Mouse (Mus musculus) intestine, embryonic 14.5 days (tissue): ENCODE results near the gene Usp48. TPM values are rescaled to one million over a fixed set of nuclear protein-coding genes. Genes with fewer than 3 reads are reported as not detected.
"Not testable (repeated sequence)": the region's sequence is repeated elsewhere in the genome, so short reads cannot be mapped to it uniquely, and the experiment has no call there.

Experiments
- ATAC-seq: fragments of 200-750 bp; cut with Nextera tagmentation; replicated peaks from 2 replicates; pipeline ENCODE4 v1.8.0; 2017; ENCODE audit warnings: low read depth, moderate number of reproducible peaks, moderate TSS enrichment, moderate library complexity; ENCODE audit not compliant: low FRiP score, low TSS enrichment
- DNase-seq: peaks from one replicate; pipeline ENCODE4 v3.0.0-alpha.2; 2018; ENCODE audit warnings: low spot score
- H3K27ac ChIP-seq: fragments of 300-500 bp; sonication (generic); 2 replicates; pipeline ENCODE4 v1.5.1; 2014; ENCODE audit warnings: low read depth, mild to moderate bottlenecking, control low read depth
- H3K27me3 ChIP-seq: fragments of 300-500 bp; sonication (generic); replicated peaks from 2 replicates; pipeline ENCODE4 v1.6.1; 2014; ENCODE audit warnings: low read length, control low read depth; ENCODE audit not compliant: control insufficient read depth, insufficient read depth
- H3K36me3 ChIP-seq: fragments of 300-500 bp; sonication (generic); 2 replicates; pipeline ENCODE4 v1.6.1; 2014; ENCODE audit warnings: low read length, control low read depth; ENCODE audit not compliant: control insufficient read depth, insufficient read depth
- H3K4me1 ChIP-seq: fragments of 300-500 bp; sonication (generic); replicated peaks from 2 replicates; pipeline ENCODE4 v1.6.1; 2014; ENCODE audit warnings: low read length, control low read depth, mixed read lengths; ENCODE audit not compliant: control insufficient read depth, insufficient read depth
- H3K4me2 ChIP-seq: fragments of 300-500 bp; sonication (generic); 2 replicates; pipeline ENCODE4 v1.6.1; 2014; ENCODE audit warnings: low read length
- H3K4me3 ChIP-seq: fragments of 300-500 bp; sonication (generic); 2 replicates; pipeline ENCODE4 v1.5.1; 2014; ENCODE audit warnings: low read depth, low read length, control low read depth, mixed read lengths
- H3K9ac ChIP-seq: fragments of 300-500 bp; sonication (generic); 2 replicates; pipeline ENCODE4 v1.6.1; 2014; ENCODE audit warnings: mild to moderate bottlenecking, low read length
- H3K9me3 ChIP-seq: fragments of 300-500 bp; sonication (generic); 2 replicates; pipeline ENCODE4 v1.6.1; 2016; ENCODE audit warnings: low read length, control low read depth; ENCODE audit not compliant: control insufficient read depth
- WGBS: fragments of 180-500 bp; shearing (Covaris S2); extraction: QIAGEN DNeasy Blood & Tissue Kit; methylation state at CpG from one replicate; pipeline ENCODE4 v1.1.7; 2014; 5-methylcytosine and 5-hydroxymethylcytosine counted together
- polyA plus RNA-seq: library from polyadenylated mRNA; unstranded; fragments of >200 nt; fragmentation: Nextera tagmentation; extraction: Ambion mirVana; gene quantifications from 2 replicates; pipeline ENCODE4 v1.2.1, GENCODE M21; 2014

Usp48 gene
- polyA plus RNA-seq, 1 experiment from 2014 or later, result 72.4 TPM

DNA sequence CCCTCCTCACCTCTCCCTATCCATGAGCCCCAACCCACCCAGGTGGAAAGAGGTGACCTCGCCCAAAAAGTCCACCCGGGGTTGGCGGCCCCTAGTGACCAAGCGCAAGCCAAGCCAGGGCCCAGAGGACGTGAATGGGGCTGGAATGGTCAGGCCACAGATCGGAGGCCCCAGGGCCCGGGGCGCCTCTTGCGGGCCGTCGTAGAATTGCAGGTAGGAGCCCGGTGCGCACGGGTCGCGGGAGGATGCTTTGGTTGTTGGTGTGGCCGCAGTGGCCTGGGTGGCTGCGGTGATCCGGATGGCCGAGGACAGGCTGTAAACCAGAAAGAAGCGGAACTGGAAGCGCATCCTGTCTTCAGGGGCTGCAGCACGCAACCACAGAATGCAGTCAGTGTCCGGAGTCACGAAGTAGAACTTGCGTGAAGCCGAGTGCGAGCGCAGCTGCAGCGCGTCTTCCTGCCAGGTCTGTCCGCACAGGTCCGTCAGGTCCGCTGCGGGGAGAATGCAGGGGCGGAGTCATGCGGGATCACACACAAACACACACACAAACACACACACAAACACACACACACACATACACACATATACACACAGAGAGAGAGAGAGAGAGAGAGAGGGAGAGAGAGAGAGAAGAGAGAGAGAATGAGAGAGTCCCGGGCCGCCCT lies 15.2 kb upstream of the Usp48 start:
- peaks cover 6% of the 10 kb centered on the region; the same call in 1 of the 2 replicates for H3K4me1 ChIP-seq
- no peaks in the 10 kb centered on the region for H3K36me3 ChIP-seq
- DNase-seq (peak; percentile 78), ATAC-seq (peak; percentile 34; the same call in 1 of the 2 replicates)
- H3K4me2 ChIP-seq, result peak overlapping the region; percentile 64
- H3K9me3 ChIP-seq, result no peaks in the 10 kb centered on the region
- H3K27ac ChIP-seq, result no peak overlapping the region
- peak overlapping the region; percentile 29 for H3K4me3 ChIP-seq
- peaks cover 4% of the 10 kb centered on the region; the same call in 1 of the 2 replicates for H3K27me3 ChIP-seq
- WGBS, result 4% methylated on average over 39 of the region's 39 CpGs
- H3K9ac ChIP-seq, result 0 out of 2 replicates have a peak overlapping the region, but pooled peaks have one; percentile 11

DNA sequence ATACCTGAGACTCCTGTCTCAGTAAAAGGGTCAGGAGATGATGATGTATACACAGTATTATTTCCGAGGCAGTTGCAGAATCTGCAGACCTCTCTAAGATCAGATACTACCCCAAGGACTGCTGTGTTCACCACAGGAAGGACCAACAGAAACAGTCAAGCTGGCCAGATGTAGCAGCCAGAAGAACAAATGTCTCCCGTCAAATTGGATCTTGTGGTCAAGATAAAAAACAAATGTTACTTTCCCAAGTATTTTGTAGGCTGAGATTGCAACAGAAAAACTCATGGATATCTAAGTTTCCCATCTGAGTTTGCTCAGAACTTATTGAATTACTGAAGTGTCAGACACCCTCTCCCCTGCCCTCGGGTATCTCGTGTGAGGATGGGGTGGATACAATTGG lies 13.8 kb upstream of the Usp48 start:
- Histone ChIP-seq H3K9me3 (no peaks in the 10 kb centered on the region), H3K9ac (no peak overlapping the region; the same call in 1 of the 2 replicates), H3K4me3 (no peak overlapping the region), H3K4me2 (no peak overlapping the region), H3K4me1 (peaks cover 6% of the 10 kb centered on the region; the same call in 1 of the 2 replicates), H3K27ac (no peak overlapping the region), H3K27me3 (peaks cover 4% of the 10 kb centered on the region; the same call in 1 of the 2 replicates), H3K36me3 (no peaks in the 10 kb centered on the region)
- DNase-seq, result no peak
- WGBS, result 50% methylated on average over 4 of the region's 4 CpGs
- ATAC-seq, result no peak

DNA sequence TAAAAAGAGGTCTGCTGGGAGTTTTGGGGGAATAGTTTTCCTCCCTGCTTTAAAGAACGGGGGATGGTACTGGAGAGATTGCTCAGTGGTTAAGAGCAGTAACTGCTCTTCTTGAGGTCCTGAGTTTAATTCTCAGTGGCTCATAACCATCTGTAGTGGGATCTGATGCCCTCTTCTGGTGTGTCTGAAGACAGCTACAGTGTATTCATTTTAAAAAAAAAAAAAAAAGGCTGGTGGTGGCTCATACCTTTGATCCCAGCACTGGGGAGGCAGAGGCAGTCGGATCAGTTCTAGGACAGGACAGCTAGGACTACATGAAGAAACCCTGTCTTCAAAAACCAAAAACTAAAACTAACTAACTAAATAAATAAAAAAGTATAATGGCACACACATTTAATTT lies 13.3 kb upstream of the Usp48 start:
- Histone ChIP-seq H3K9me3 (no peaks in the 10 kb centered on the region), H3K27ac (no peak overlapping the region), H3K27me3 (peaks cover 4% of the 10 kb centered on the region; the same call in 1 of the 2 replicates), H3K9ac (no peak overlapping the region), H3K4me2 (no peak overlapping the region), H3K36me3 (no peaks in the 10 kb centered on the region), H3K4me3 (no peak overlapping the region), H3K4me1 (peaks cover 6% of the 10 kb centered on the region; the same call in 1 of the 2 replicates)
- WGBS, result 85% methylated on average over 2 of the region's 2 CpGs
- ATAC-seq (no peak), DNase-seq (no peak)

DNA sequence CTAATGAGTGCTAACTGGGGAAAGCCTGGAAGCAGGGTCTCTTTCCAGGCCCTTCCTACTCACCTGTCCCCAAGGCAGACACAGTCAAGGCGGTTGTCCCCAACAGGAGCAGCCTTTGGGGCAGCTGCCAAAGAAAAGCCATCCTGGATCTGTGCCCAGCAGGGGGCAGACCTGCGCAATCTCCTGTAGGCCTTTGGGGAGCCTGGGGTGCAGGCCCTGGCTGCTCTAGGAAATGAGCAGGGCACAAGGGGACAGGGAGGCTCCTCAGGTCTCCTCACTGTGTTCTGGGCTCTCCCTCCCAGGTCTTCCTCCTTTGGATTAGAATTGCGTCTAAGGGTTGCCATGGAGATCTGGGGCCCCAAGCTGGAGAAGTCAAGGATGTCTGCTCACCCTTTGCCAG lies 11.7 kb upstream of the Usp48 start:
- Histone ChIP-seq H3K27ac (no peak overlapping the region), H3K36me3 (no peaks in the 10 kb centered on the region), H3K27me3 (peaks cover 4% of the 10 kb centered on the region; the same call in 1 of the 2 replicates), H3K9me3 (no peaks in the 10 kb centered on the region), H3K4me2 (no peak overlapping the region), H3K4me3 (no peak overlapping the region), H3K9ac (no peak overlapping the region), H3K4me1 (peaks cover 6% of the 10 kb centered on the region; the same call in 1 of the 2 replicates)
- ATAC-seq (no peak), DNase-seq (peak; percentile 65)
- 32% methylated on average over 3 of the region's 3 CpGs for WGBS

DNA sequence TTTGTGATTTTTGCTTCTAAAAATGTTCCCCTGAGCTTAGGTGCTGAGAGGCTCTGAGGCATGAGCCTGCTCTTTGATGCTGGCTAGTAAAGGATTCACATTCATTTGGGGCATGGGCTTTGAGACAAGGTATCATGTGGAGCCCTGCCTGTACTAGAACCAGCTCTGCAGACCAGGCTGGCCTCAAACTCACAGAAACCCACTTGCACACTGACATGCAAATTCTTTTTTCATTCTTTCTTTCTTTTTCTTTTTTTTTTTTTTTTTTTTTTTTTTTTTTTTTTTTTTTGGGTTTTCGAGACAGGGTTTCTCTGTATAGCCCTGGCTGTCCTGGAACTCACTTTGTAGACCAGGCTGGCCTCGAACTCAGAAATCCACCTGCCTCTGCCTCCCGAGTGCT lies 4.5 kb upstream of the Usp48 start:
- not testable (repeated sequence) for H3K9ac ChIP-seq, H3K27me3 ChIP-seq, DNase-seq, ATAC-seq, H3K4me1 ChIP-seq, H3K27ac ChIP-seq, H3K4me2 ChIP-seq, H3K4me3 ChIP-seq, H3K36me3 ChIP-seq, H3K9me3 ChIP-seq
- 83% methylated on average over 2 of the region's 3 CpGs for WGBS

DNA sequence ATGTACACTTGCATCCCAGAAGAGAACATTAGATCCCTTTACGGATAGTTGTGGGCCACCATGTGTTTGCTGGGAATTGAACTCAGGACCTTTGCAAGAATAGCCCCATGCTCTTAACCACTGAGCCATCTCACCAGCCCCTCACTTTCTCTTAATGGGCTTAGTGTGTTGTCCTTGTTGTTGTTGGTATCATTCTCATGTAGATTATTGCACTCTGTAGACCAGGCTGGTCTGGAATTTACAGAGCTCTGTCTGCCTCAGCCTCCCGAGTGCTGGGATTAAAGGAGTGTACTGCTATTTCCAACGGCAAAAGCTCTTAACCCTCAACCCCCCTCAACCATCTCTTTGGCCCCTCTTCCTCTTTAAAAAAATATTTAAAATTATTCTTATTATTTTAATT lies 4.0 kb upstream of the Usp48 start:
- H3K36me3 ChIP-seq, result no peaks in the 10 kb centered on the region
- ATAC-seq (no peak), DNase-seq (no peak)
- no peaks in the 10 kb centered on the region for H3K4me1 ChIP-seq
- H3K27ac ChIP-seq, result no peak overlapping the region
- H3K27me3 ChIP-seq, result no peaks in the 10 kb centered on the region
- no peak overlapping the region for H3K4me2 ChIP-seq
- H3K9me3 ChIP-seq, result no peaks in the 10 kb centered on the region
- no peak overlapping the region for H3K9ac ChIP-seq
- no peak overlapping the region for H3K4me3 ChIP-seq
- 85% methylated on average over 3 of the region's 3 CpGs for WGBS

DNA sequence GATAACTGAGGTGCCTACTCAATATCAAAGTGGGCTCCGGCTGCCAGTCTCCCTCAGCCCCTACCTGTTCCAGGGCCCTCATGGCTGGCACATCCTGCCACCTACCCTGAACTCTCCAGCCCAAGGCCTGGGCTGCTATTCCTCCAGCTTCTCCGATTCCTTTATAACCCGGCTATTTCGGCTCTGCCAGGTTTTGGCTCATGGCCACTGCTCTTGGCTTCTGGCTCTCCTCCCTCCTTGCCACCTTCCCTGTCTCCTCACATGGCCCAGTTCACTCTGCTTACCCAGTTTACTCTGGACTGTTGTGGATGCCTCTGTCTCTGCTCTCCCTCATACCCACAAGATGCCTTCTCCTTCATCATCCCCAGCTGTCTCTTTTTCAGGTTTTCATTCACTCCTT lies 2.6 kb upstream of the Usp48 start:
- ATAC-seq (no peak), DNase-seq (no peak)
- 84% methylated on average over 4 of the region's 4 CpGs for WGBS
- H3K4me2 ChIP-seq, result no peak overlapping the region
- H3K27ac ChIP-seq, result no peak overlapping the region
- peaks cover 12% of the 10 kb centered on the region for H3K4me1 ChIP-seq
- no peak overlapping the region for H3K4me3 ChIP-seq
- H3K36me3 ChIP-seq, result no peaks in the 10 kb centered on the region
- H3K9me3 ChIP-seq, result no peaks in the 10 kb centered on the region
- H3K9ac ChIP-seq, result no peak overlapping the region
- no peaks in the 10 kb centered on the region for H3K27me3 ChIP-seq

DNA sequence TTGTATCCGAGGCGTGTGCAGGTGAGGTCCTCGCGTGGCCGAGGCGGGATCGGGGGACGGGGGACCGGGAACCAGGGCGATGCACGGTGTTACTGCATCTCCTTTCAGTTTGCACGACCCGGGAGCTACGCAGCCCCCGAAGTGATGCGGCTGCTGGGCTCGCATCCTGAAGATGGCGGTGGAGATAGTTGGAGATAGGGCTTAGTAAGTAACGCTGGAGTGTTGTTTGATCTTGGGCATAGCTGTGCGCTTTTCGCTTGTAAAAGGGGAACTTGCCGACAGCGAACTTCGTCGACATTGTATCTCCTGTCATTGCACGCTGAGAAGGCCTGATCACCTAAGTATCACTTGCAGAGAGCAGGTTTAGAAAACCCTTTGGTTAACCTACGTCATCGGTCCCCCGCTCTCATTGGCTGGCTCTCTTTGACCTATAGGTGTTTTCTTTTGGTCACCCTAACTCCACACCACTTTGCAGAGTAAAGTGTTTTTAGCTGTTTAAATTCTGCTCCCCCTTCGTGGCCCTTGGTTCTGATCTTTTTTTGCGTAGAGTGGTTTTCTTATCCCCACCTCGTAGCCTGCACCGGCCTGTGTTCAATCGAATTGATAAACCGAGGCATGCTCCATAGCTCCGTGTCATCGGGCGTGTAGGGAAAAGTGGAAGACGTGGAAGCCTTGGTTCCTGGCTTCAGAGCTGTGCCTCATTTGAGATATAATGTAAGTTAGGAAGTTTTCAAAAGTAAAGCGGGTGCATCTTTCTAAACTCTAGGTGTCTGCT lies 1.1 kb downstream of the Usp48 start:
- peak overlapping the region; percentile 64 for H3K4me3 ChIP-seq
- DNase-seq (no peak), ATAC-seq (no peak; the same call in none of the 2 replicates)
- peak overlapping the region; percentile 99 for H3K27ac ChIP-seq
- no peaks in the 10 kb centered on the region for H3K9me3 ChIP-seq
- peak overlapping the region; percentile 96 for H3K4me2 ChIP-seq
- no peaks in the 10 kb centered on the region for H3K36me3 ChIP-seq
- H3K9ac ChIP-seq, result peak overlapping the region; percentile 82
- peaks cover 18% of the 10 kb centered on the region for H3K4me1 ChIP-seq
- WGBS, result 3% methylated on average over 40 of the region's 40 CpGs
- no peaks in the 10 kb centered on the region for H3K27me3 ChIP-seq
